ENCODE assay signal across 9 mouse cellular contexts in genomic region chr4:102420794-102421397, GRCm38 (mm10).
A peak's percentile ranks its signal among the peaks of the same experiment; 100 is the strongest.
DNase-seq lines count a peak whose midpoint lies in the region; ATAC-seq and TF ChIP-seq lines count a peak whose summit lies in the region.
"Had no signal": no experiment of that assay in that cellular context is flagged by ENCODE, and none has a peak within 500 bp of the region (broad histone marks: within the 10 kb centered on the region; RNA-seq: fewer than 3 reads in every experiment).

No protein-coding gene starts in this region.

- peaks cover 3% of the 10 kb centered on the region; the same call in 1 of the 2 replicates for H3K9me3 ChIP-seq in heart, embryonic 16.5 days (replicated peaks; ENCODE audit: control insufficient read depth, low read length)
- H3K9me3 ChIP-seq in heart, embryonic 12.5 days (replicated peaks): 0 out of 2 replicates have a peak, but pooled peaks cover 2% of the 10 kb centered on the region
- H3K9me3 ChIP-seq in forebrain, embryonic 11.5 days (ENCODE audit: control insufficient read depth, low read length): no peaks in the 10 kb centered on the region
- H3K9me3 ChIP-seq in intestine, embryonic 15.5 days: no peaks in the 10 kb centered on the region

- peaks cover 2% of the 10 kb centered on the region; the same call in 1 of the 2 replicates for H3K4me1 ChIP-seq in heart, embryonic 16.5 days (ENCODE audit: control insufficient read depth, insufficient read depth, low read length)
- 0 out of 2 replicates have a peak, but pooled peaks cover 7% of the 10 kb centered on the region for H3K4me1 ChIP-seq in heart, embryonic 12.5 days (replicated peaks)
- peaks cover 8% of the 10 kb centered on the region for H3K4me1 ChIP-seq in forebrain, embryonic 11.5 days (replicated peaks; ENCODE audit: control insufficient read depth, insufficient read depth, low read length)
- no peaks in the 10 kb centered on the region for H3K4me1 ChIP-seq in intestine, embryonic 15.5 days (replicated peaks)
- H3K4me1 ChIP-seq in olfactory bulb, adult 2 months (ENCODE audit: control insufficient read depth, insufficient read depth, low read length): peaks cover 4% of the 10 kb centered on the region

- WGBS in heart, embryonic 16.5 days: 72% methylated on average over 11 of the region's 11 CpGs
- WGBS in heart, embryonic 12.5 days: 70% methylated on average over 11 of the region's 11 CpGs
- 13% methylated on average over 11 of the region's 11 CpGs for WGBS in forebrain, embryonic 11.5 days
- 39% methylated on average over 11 of the region's 11 CpGs for WGBS in intestine, embryonic 15.5 days
- 30% methylated on average over 11 of the region's 11 CpGs for WGBS in olfactory bulb, adult 2 months

- H3K36me3 ChIP-seq in heart, embryonic 16.5 days (ENCODE audit: control insufficient read depth, insufficient read depth): no peaks in the 10 kb centered on the region
- no peaks in the 10 kb centered on the region for H3K36me3 ChIP-seq in heart, embryonic 12.5 days
- H3K36me3 ChIP-seq in forebrain, embryonic 11.5 days (ENCODE audit: control insufficient read depth, insufficient read depth, low read length): no peaks in the 10 kb centered on the region
- H3K36me3 ChIP-seq in intestine, embryonic 15.5 days: no peaks in the 10 kb centered on the region

- no peaks in the 10 kb centered on the region for H3K27me3 ChIP-seq in heart, embryonic 16.5 days (ENCODE audit: control insufficient read depth, insufficient read depth, low read length)
- H3K27me3 ChIP-seq in heart, embryonic 12.5 days (replicated peaks): no peaks in the 10 kb centered on the region
- H3K27me3 ChIP-seq in forebrain, embryonic 11.5 days (ENCODE audit: control insufficient read depth, insufficient read depth, low read length): no peaks in the 10 kb centered on the region
- H3K27me3 ChIP-seq in intestine, embryonic 15.5 days (replicated peaks): no peaks in the 10 kb centered on the region

- TF ChIP-seq CTCF in olfactory bulb, adult 2 months (IDR thresholded peaks at IDR 0.05; ENCODE audit: insufficient read depth, low read depth, low read length): no peak

- H3K4me2 ChIP-seq in heart, embryonic 16.5 days (ENCODE audit: low read depth, low read length): peak overlapping the region; percentile 12; the same call in 1 of the 2 replicates
- no peak overlapping the region for H3K4me2 ChIP-seq in heart, embryonic 12.5 days
- peak overlapping the region; percentile 33 for H3K4me2 ChIP-seq in forebrain, embryonic 11.5 days (ENCODE audit: low read depth, low read length, severe bottlenecking)
- peak overlapping the region; percentile 48 for H3K4me2 ChIP-seq in intestine, embryonic 15.5 days (replicated peaks)

- H3K27ac ChIP-seq in heart, embryonic 16.5 days (ENCODE audit: low read length): no peak overlapping the region
- no peak overlapping the region for H3K27ac ChIP-seq in heart, embryonic 12.5 days (ENCODE audit: poor library complexity, severe bottlenecking)
- 0 out of 2 replicates have a peak overlapping the region, but pooled peaks have one; percentile 34 for H3K27ac ChIP-seq in forebrain, embryonic 11.5 days (ENCODE audit: low read depth, low read length)
- H3K27ac ChIP-seq in intestine, embryonic 15.5 days: no peak overlapping the region
- H3K27ac ChIP-seq in olfactory bulb, adult 2 months (ENCODE audit: insufficient read depth, low read depth, low read length): peak overlapping the region; percentile 63

- no peak for ATAC-seq in heart, embryonic 16.5 days (replicated peaks; ENCODE audit: extremely low read depth, insufficient read depth, low FRiP score)
- ATAC-seq in heart, embryonic 12.5 days (ENCODE audit: insufficient number of reproducible peaks, low FRiP score): no peak
- ATAC-seq in forebrain, embryonic 11.5 days (replicated peaks; ENCODE audit: low FRiP score): peak; percentile 55; the same call in 1 of the 2 replicates
- ATAC-seq in intestine, embryonic 15.5 days: no peak

- H3K4me3 ChIP-seq in heart, embryonic 16.5 days (ENCODE audit: low read length): no peak overlapping the region
- H3K4me3 ChIP-seq in heart, embryonic 12.5 days: no peak overlapping the region
- H3K4me3 ChIP-seq in forebrain, embryonic 11.5 days (ENCODE audit: low read depth, low read length): peak overlapping the region; percentile 1; the same call in 1 of the 2 replicates
- no peak overlapping the region for H3K4me3 ChIP-seq in intestine, embryonic 15.5 days (replicated peaks)
- peak overlapping the region; percentile 56; the same call in 1 of the 2 replicates for H3K4me3 ChIP-seq in olfactory bulb, adult 2 months (ENCODE audit: insufficient read depth, low read depth, low read length)

- no peak overlapping the region for H3K9ac ChIP-seq in heart, embryonic 16.5 days (ENCODE audit: low read length)
- no peak overlapping the region for H3K9ac ChIP-seq in heart, embryonic 12.5 days
- H3K9ac ChIP-seq in forebrain, embryonic 11.5 days (ENCODE audit: low read length): peak overlapping the region; percentile 21
- H3K9ac ChIP-seq in intestine, embryonic 15.5 days: 0 out of 2 replicates have a peak overlapping the region, but pooled peaks have one; percentile 10

- no peak for DNase-seq in forebrain, embryonic 11.5 days (ENCODE audit: low spot score)
- no peak for DNase-seq in cerebellum, adult 9-10 months
- no peak for DNase-seq in frontal cortex, postnatal 14 days (ENCODE audit: low spot score in 2 of 2)
- no peak for DNase-seq in ovary, postnatal 36 days (ENCODE audit: low spot score)
- DNase-seq: heart, postnatal 4 days had no signal

- TF ChIP-seq POLR2A in olfactory bulb, adult 2 months (IDR thresholded peaks at IDR 0.05; ENCODE audit: insufficient read depth, low read depth, low read length): no peak

Comparison
In these comparisons a context has a peak if more than half of its experiments do, and no peak if none do; other contexts are left out.
1. H3K27ac ChIP-seq: peak in forebrain, embryonic 11.5 days (single experiment) and olfactory bulb, adult 2 months (single experiment); none in heart, embryonic 16.5 days (single experiment), heart, embryonic 12.5 days (single experiment) and intestine, embryonic 15.5 days (single experiment).
2. H3K4me3 ChIP-seq: peak in forebrain, embryonic 11.5 days (single experiment) and olfactory bulb, adult 2 months (single experiment); none in heart, embryonic 16.5 days (single experiment), heart, embryonic 12.5 days (single experiment) and intestine, embryonic 15.5 days (single experiment).
3. H3K9ac ChIP-seq: peak in forebrain, embryonic 11.5 days (single experiment) and intestine, embryonic 15.5 days (single experiment); none in heart, embryonic 16.5 days (single experiment) and heart, embryonic 12.5 days (single experiment).